Mouse (Mus musculus): ENCODE results near the gene Ust. TPM values are rescaled to one million over a fixed set of nuclear protein-coding genes. Genes with fewer than 3 reads are reported as not detected.
A peak's percentile ranks its signal among the peaks of the same experiment; 100 is the strongest.

The Ust gene
- total RNA-seq, 2 experiments from 2014 or later: 26.2 to 33.5 TPM

DNA sequence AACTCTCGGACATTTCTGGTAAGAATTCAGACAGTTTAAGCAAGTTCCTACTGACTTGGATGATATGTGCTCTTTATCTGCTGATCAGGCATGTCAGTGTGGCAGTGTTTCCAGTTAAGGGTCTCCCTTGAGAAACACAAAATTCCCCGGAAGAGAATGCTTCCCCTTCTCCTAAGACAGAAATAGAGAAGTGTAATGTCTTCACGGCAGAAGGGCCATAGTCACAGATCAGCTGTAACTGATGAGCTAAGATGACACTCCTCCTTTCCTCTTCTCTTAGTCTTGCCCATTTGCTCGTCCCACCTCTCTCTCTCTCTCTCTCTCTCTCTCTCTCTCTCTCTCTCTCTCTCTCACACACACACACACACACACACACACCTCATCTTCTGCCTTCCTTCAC lies 277.9 kb downstream of the Ust start:
- no peak for DNase-seq (ENCODE audit: low spot score in 2 of 2)
- intact Hi-C loops (cut with DNase I): loop anchor here (1.0 to 10.0 kb wide), 4 partner anchors 277 to 474 kb away; partner anchors contain the start of gene Ust

DNA sequence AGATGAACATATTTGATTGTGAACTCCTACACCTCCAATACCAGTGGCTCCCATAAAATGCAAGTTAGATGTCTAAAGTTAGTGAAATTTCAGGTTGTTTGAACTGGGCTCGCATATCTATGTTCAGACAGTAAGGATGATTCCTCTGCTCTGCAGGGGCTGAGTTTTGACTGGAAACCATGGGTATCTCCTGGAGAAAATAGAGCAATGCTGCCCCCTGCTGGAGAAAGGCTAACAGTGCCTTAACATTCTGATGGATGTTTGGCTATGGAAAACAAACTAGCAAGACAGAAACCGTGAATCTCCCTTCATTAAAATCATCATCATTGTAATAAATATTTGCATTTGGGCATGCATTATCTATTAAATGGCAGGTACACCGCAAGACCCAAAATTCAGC lies 278.4 kb downstream of the Ust start:
- intact Hi-C loops (cut with DNase I): loop anchor here (1.0 to 10.0 kb wide), 4 partner anchors 277 to 475 kb away; partner anchors contain the start of gene Ust
- DNase-seq (ENCODE audit: low spot score in 2 of 2): peak; percentile 82 to 90

DNA sequence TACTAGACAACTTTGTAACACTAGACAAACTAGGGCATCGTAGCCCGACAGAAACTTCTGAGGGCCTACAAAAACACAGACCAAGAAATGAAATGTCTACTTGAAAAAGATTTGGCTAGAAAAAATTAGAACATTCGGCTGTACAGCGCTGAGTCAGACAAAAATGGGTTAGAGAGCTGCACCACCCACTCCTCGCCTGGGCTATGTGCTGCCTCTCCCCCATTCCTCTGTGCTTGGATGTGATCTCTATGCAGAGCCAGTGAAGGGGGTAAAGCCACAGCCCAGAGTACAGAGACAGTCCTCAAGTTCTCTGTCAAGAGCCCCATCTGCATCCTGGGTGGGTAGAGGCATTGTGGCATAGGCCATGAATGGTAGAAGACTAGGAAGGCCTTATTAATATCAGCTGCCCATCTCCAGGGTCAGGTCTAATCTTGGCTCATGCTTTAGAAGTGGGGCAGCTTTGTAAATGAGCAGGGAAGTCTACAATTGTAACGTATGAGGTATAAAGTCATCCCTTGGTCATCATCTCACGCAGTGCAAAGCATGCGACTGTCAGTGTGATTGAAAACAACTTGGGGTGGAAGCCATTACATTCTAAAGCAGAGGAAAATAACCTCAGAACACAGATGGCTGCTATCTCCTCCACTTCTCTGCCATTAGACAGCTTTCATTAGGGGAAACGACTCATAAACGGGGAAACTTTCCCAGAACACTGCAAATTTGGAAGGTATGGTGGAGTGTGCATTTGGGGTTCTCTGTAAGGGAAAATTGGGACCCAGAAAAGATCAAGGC lies 281.6 kb downstream of the Ust start:
- peak; percentile 55 to 73 for DNase-seq (ENCODE audit: low spot score in 2 of 2)

DNA sequence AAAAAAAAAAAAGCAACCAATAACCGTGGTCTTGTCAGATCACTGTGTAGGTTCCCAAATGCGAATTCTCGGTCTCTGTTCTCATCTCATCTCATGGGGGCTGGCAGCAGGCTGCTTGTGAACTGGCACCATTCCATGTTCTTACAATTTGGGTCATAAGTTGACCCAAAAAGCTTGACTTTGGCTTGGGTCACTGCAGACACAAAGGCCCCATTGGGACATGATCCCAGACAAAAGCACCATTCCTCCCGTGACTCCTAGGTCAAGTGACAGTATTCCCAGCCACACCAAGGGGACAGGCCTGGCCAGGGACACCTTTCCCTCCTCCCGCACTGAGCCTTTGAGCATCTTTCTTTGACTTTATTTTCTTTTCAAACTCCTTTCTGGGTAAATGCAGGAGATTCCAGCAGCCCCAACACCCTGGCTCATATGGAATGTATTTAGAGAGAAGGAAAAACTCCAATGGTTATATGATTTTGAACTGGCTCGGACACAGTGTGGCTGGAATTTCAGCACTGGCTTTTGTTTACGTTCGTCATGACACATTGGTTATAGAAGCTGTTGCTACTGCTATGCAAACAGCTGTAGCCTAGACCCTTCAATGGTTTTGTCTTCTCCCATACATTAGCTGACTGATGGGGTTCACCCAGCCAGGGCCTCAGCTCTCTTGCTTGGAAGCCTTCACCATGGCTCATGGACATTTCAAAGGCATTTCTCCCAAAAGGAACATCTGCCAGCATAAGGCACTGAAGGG lies 285.3 kb downstream of the Ust start:
- DNase-seq (ENCODE audit: low spot score in 2 of 2): no peak
- intact Hi-C loops (cut with DNase I): no loop called here

More for the DNA sequence above, 281.6 kb downstream of the Ust start:
- intact Hi-C loops (cut with DNase I): loop anchor here (5.0 kb wide), 1 partner anchor 40 kb away; no protein-coding TSS in a partner anchor

DNA sequence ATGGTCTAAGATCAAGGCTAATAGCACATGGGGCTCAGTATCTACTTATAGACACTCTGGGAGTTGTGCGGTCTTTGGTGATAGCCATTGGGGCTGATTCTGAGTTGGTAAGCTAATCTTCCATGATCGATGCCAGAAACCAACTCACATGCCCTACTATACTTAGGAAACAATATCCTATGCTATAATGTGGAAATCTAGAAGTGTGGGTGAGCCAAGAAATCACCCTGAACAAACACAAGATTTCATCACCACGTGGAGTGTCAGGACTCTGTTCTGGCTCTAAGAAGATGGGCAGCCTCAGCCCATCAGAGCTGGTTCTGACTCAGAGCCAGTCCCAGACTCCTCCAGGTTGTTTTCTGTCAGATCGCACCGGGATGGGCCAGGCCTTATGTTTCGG lies 286.1 kb downstream of the Ust start:
- DNase-seq (ENCODE audit: low spot score in 2 of 2): no peak
- intact Hi-C loops (cut with DNase I): no loop called here

DNA sequence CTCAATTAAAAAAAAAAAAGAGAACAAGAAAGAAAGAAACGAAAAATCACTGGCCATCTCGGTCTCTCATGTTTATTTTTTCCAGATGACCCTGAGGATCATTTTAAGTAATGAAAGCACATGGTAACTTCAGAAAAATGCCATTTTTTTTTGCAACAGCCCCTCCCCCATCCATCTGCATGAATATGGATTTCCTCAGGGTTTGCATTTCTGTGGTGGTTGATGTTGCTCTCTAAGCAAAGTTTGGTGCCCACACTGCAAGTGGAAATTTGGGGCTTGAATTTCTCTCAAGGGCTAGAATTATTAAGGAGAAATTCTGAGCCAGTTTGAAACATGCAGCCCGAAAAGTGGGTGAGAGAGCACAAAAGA lies 290.3 kb downstream of the Ust start:
- intact Hi-C loops (cut with DNase I): no loop called here
- DNase-seq (ENCODE audit: low spot score in 2 of 2): no peak

DNA sequence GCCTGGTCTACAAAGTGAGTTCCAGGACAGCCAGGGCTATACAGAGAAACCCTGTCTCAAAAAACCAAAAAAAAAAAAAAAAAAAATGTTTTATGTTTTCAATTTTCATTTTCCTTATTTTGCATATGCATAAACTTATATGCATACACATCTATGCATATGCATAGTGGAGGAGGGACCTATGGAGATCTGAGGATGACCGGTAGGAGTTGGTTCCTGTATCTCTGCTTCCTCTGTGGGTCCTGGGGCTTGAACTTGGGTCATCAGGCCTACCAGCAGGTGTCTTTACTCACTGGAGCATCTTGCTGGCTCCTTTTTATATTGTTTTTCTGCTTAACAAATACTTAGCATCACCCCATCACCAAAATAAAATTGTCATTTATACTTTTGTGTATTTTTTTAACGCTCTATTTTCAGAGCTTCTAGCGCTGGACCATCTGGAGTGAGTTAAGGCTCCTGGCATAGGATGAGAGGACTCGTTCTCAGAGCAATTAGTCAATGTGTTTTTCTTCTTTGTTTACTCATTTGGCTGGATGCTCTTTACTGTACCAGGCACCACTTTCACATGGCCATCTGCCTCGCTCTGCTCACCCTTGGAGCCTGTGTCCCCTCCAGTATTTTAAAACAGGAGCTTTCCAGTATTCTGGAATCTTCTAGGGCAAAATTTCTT lies 290.8 kb downstream of the Ust start:
- peak; percentile 45 to 66 for DNase-seq (ENCODE audit: low spot score in 2 of 2)
- intact Hi-C loops (cut with DNase I): no loop called here

DNA sequence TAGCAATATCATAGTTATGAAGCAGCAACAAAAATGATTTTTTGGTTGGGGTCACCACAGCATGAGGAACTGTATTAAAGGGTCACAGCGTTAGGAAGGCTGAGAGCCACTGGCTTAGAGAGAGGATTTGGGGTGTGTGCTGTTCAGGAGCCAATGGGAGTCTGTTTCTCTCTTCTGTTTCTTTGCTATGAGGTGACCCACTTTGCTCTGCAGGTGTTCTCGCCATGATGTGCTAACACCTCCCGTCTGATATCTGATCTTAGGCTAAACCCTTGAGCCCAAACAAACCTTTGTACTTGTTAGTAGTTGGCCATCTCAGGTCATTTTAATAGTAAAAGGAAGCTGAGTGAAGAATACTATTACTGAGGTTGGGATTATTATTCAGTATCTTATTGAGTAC lies 292.0 kb downstream of the Ust start:
- intact Hi-C loops (cut with DNase I): no loop called here
- no peak for DNase-seq (ENCODE audit: low spot score in 2 of 2)

DNA sequence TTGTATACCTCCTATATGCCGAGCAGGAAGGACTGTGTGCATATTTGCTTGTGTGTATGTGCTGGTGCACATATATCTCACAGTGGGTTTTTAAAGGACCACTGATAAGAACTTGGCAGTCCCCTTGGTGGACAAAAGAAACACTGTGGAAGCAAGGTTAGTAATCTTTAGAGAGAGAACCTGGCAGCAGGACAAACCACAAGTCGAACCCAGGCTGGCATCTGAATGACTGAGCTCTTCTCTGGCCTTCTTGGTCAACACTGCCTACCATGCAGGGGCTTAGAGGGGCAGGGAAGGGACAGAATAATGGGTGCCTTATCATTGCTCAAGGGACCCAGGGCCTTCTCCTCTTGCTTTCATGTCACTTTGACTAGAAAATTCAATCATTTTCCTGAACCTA lies 294.0 kb downstream of the Ust start:
- DNase-seq (ENCODE audit: low spot score in 2 of 2): no peak
- intact Hi-C loops (cut with DNase I): no loop called here

DNA sequence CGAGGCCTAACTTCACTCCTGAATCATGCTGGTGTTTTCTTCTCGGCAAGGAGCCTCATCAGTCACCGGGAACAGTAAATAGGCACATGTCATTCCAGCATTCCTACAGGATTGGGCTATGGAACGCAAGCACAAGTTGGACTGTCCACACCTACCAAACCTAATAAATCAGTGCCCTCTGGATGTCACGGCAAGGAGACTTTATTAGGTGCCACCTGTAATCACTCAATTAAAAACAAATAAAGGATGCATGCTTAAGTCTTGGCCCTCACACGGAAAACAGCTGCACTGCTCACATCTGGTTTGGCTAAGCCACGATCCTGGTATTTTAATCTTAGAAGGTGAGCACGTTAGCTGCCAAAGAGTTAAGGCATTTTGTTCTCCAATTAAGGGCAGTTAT lies 294.6 kb downstream of the Ust start:
- intact Hi-C loops (cut with DNase I): no loop called here

DNA sequence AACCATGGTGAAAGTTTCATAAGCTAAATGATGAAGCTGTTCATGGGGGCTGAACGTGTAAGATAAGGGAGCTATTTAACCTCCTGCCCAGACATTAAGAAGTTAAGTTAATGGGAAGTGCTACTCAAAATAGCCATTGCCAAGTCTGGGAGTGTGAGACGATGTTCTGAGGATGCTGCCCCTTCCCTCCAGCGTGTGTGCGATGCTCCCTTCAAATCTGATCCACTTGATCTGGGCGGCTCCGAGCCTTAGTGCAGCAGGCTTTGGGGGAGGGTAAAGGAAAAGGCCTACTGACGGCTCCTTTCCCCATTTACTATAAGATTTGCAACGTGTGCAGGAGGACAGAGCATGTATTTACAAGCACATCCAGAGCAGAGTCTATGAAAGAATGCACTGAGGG lies 301.7 kb downstream of the Ust start:
- DNase-seq (ENCODE audit: low spot score in 2 of 2): no peak
- intact Hi-C loops (cut with DNase I): no loop called here

More for the DNA sequence above, 294.6 kb downstream of the Ust start:
- DNase-seq (ENCODE audit: low spot score in 2 of 2): no peak

DNA sequence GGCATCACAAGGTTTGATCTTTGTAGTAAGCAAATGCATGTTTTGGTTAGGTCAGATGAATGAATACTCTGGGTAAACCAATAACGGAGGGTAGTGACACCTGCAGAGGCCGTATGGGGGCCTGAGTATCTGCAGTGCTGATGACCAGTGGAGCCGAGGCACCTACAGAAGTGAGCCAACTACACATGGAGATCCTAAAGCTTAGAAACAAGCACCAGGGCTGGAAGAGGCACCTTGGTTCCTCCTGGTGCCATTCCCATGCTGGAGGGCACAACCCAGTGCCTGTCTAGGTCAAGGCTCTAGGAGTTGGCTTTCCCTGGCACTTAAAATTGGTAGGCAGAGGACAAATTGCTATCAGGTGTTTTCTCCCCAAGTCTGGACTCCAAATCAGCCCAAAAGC lies 303.4 kb downstream of the Ust start:
- intact Hi-C loops (cut with DNase I): no loop called here
- DNase-seq (ENCODE audit: low spot score in 2 of 2): no peak

DNA sequence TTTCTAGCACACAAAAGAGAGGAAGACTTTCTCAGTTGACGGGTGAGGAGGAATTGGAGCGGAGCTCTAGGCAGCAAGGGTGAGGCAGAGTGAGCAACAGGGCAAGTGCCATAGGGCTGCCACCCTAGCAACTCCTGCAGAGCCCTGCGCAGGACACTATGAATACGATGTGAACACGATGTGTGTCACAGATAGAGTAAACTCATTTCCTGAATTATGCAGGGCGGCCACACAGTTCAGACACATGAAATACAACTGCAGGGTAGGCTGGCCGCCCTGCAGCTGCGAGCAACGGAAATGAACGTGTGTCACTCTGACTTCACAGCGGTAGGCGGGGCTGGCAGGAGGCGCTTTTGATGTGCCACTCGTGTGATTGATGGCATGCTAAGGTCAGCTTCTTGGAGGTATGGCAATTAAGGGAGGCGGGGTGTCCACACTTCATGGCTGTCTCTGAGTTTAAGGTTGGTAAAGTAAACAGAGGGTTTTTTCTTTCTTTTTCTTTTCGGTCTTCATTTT lies 304.7 kb downstream of the Ust start:
- intact Hi-C loops (cut with DNase I): no loop called here
- DNase-seq (ENCODE audit: low spot score in 2 of 2): no peak

DNA sequence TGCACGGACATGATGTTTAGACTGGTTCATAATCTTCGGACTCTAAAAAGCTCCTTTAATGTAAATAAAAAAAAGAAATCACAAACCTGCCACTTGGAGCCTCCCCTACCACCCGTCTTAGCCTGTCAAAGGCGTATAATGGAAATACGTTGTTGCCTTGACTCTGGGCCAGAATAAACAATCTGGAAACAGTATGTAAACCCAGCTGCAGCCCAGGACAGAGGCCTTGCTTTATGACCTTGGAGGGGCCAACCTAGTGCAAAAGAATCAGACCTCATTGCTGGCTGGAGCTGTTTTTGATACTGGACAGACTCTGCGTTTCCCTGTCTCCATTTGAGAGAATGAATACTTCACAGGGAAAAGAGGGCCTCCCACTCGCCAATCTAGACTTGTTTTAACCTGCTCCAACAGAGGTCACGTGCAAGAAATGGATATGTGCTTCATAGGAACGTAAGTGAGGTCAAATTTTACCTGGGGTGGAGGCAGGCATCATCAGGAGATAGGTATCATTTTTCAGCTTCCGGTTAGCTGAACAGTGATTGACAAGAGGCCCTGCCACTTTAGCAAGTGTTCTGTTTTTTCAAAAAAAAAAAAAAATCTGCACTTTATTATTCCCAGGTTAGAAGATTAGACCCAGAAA lies 305.2 kb downstream of the Ust start:
- no peak for DNase-seq (ENCODE audit: low spot score in 2 of 2)
- intact Hi-C loops (cut with DNase I): no loop called here

DNA sequence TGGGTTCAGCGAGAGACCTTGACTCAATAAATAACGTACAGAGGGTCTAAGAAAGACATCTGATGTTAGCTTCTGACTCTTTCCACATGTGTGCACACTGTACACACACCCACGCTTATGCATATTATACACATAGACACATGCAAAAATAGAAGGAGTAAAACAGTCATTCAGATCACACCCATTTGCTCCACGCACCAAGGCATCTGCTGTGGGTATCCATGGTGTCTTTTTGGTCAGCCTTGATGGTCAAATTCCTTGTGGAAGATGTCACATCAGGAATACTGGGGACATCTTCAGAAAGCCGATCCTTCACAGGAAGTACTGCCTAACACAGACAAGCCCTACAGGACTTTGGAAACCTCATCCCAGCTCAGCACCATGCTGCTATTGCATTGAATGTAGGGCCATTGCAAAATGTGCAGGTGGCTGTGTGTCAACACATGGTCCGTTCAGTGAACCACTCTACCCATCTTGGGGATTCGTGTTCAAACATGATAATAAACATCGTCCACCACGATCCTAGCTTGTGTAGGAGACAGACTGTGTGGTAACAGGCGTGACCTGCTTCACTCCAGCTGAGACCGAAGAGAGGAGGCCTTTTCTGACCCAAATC lies 305.9 kb downstream of the Ust start:
- no peak for DNase-seq (ENCODE audit: low spot score in 2 of 2)
- intact Hi-C loops (cut with DNase I): no loop called here

DNA sequence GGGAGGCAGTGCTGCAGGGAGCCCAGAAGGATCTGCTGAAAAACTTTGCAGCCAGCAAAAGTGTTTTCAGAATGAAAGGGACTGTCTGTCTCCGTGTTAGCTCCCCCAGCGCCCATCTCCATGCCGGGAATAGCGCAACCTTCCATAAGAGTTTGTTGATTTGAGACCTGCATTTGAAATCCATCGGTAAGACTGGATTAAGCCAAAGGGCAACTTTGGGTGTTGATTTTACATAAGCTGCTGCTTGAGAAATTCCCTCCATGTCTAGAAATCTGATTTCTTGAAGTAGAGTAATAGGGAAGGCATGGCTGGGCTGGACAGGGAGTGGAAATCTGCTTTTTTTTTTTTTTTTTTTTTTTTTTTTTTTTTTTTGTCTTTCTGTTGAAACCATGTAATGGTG lies 306.9 kb downstream of the Ust start:
- no peak for DNase-seq (ENCODE audit: low spot score in 2 of 2)
- intact Hi-C loops (cut with DNase I): no loop called here

DNA sequence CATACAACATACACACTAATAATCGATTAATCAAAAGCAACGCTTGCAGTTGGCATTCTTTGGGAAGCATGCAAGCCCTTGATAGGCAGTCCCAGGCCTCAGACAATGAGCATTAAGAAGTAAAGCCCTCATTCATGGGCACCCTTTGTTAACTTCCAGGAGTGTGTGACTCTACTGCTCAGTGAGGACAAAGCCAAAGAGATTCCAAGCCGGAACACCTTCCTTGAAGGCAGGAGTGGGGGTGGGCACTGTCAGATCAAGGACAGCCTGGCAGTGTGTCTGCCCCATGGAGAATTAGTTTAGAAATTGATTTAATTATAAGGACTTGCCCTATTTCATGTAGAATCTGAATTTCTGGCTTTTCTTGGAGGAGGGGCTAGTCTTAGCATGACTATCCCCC lies 308.3 kb downstream of the Ust start:
- no peak for DNase-seq (ENCODE audit: low spot score in 2 of 2)
- intact Hi-C loops (cut with DNase I): no loop called here

DNA sequence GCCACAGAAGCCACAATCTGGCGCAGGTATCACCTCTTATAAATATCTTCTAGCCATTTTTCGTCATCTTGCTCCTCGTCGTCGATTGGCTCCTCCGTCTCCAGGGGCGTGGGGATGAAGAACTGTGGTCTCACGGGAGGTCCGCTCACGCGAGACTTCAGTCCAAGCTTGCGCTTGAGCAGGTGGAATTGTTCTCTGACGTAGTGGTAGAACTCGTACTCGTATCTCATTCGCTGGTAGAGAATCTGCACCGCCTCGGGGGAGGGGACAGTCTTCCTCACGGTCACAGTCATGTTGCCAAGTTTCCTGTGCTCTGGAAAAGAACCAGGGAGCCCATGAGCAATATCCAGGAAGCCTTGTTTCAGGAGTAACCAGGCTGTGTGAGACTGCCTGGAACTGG lies 311.3 kb downstream of the Ust start:
- no peak for DNase-seq (ENCODE audit: low spot score in 2 of 2)
- intact Hi-C loops (cut with DNase I): loop anchor here (10.0 kb wide), 1 partner anchor 393 kb away; no protein-coding TSS in a partner anchor

DNA sequence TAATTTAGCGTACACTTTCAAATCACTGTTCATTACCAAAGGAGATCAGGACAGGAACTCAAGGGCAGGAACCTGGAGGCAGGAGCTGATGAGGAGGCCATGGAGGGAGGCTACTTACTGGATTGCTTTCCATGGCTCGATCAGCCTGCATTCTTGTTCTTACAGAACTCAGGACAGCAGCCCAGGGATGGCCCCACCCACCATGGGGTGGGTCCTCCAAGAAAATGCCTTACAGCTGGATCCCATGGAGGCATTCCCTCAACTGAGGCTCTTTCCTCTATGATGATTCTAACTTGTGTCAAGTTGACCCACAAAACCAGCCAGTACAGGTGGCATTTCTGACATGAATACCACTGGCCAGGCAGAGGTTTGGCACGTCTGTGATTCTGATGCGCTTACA lies 314.9 kb downstream of the Ust start:
- DNase-seq (ENCODE audit: low spot score in 2 of 2): no peak
- intact Hi-C loops (cut with DNase I): loop anchor here (10.0 kb wide), 1 partner anchor 389 kb away; no protein-coding TSS in a partner anchor
